Mouse (Mus musculus) embryonic stem cell, embryonic (primary cell): Measurements from ENCODE around the gene Egf.
"Not testable (repeated sequence)": the region's sequence is repeated elsewhere in the genome, so short reads cannot be mapped to it uniquely, and the experiment has no call there.

Experiments
- CTCF ChIA-PET, 4 experiments: fragments of 300-600 bp in 2 of 4; fragments of 350-600 bp in 2 of 4; sonication (Branson Sonifier 250); formaldehyde crosslinking; loops; one replicate each; lab custom pipeline; 2022; ENCODE audit warnings: inconsistent platforms in 2 of 4; lab: Charles Lee
- POLR2A ChIA-PET, 4 experiments: fragments of 300-600 bp in 2 of 4; fragments of 350-600 bp in 2 of 4; sonication (Branson Sonifier 250); formaldehyde crosslinking; loops; one replicate each; lab custom pipeline; 2022; ENCODE audit warnings: antibody characterized with exemption in 4 of 4, inconsistent platforms in 1 of 4; lab: Charles Lee

Gene Egf

DNA sequence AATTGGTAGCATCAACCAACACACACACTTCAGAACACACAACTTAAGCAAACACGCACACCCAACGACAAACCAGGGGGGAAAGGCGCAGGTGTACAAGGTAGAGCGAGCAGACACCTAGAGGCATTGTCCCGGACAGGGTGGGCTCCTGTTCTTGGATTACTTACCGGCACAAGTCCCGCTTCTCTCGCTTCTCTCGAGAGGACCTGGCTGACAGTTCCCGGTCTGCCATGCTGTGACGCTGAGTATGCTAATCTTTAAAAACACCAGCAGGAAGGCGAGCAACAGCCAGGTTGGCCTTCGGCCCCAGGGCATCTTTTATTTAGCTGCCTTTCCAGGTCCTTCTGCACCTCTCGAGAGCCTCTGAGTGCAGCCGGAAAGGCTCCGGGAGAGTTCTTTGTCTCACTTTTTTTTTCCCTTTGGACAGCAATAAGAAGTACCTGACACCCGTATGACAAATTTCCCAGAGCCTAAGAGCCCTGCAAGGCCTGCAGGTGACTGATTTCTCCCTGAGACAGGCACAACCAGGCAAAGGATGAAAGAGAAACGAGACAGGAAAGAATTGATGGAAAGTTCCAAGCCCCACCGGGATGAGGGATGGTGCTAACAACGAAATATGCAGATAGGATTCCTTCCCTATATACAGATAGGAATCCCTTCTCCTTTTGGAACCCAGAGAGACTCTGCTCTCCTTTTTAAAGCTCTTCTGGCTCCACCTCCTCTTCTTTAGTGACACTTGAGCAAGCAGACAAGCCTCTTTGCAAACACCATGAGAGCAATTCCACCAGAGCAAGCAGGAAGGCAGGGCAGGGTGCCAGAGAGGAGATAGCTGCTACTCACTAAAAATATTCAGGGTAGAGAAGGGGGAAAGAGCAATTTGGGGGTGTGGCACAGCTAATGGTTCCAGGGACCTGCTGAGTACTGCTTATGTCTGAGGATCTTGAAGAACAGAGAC is at the start of gene Egf:
Gene Egf (minus strand): TSS at position 667 of the 955 bp plus-strand sequence.
- POLR2A ChIA-PET: interaction anchor here in 1 of 4 experiments (0.6 to 1.4 kb wide), 3 partner anchors 8 to 1795 kb away, joined by 3 read pairs; no protein-coding TSS in a partner anchor
- CTCF ChIA-PET: interaction anchor here in 3 of 4 experiments (0.6 to 2.0 kb wide), 4 partner anchors 10 to 1591 kb away, joined by 4 to 6 read pairs (median 5); no protein-coding TSS in a partner anchor

DNA sequence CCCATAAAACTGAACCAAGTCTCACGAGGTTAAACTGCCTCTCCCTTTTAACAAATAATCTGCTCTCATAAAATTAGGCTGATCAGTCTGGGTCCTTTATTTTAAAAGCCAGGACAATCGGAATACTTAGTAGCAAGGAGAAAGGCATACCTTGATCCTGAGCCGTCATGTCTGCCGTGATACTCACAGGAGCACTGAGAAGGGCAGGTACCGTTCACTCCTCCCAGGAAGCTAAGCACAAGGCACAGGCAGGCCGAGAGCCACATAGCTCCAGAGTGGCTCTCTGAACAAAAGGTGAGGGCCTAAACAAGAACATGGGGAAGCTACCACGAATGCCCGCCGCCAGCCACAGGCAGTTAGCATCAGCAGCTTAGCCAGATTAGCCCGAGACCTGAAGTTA is 48.6 kb upstream of the Egf start, which contains the start of gene Lrit3:
Gene Lrit3 (minus strand): TSS at position 266 of the 400 bp plus-strand sequence.
- ChIA-PET CTCF (interaction anchor here in 1 of 4 experiments (0.9 to 1.1 kb wide), 2 partner anchors 19 to 893 kb away, joined by 3 to 4 read pairs; no protein-coding TSS in a partner anchor), POLR2A (no interaction called here)

DNA sequence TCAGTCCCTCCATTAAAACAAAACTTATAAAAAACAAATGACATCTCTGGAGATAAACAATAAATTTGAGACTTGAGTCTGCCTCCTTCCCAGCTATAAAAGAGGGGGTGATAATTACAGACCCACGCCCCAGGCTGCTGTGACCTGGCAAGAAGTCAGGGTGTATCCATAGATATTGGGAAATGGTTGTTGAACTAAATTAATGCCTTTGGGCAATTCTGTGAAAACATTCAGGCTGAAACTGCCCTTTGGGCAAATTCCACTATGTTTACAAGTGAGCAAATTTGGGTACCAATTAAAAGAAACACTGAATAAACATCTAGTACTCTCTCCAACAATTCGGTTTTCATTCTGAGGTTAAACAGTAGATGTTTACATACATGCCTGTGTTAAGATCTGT is 43.9 kb upstream of the Egf start:
- CTCF ChIA-PET: no interaction called here
- POLR2A ChIA-PET: no interaction called here

DNA sequence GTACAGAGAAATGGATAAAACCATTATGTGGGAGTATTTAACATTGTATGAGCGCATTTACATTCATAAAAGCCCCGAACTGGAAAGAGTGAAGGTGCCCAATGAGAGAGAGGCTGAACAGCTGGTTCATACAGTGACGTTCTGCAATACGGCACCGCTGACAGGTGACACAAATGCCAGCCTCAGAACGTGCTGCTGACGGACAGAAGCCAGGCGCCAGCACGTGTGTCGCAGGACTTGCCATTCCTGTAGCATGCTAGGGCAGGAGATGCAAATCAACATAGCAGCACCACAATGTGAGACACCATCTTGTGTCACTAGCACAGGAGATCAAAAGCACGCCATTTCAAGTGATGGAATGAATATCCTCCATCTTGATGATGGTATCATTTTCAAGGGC is 43.4 kb upstream of the Egf start:
- CTCF ChIA-PET: no interaction called here
- POLR2A ChIA-PET: no interaction called here

DNA sequence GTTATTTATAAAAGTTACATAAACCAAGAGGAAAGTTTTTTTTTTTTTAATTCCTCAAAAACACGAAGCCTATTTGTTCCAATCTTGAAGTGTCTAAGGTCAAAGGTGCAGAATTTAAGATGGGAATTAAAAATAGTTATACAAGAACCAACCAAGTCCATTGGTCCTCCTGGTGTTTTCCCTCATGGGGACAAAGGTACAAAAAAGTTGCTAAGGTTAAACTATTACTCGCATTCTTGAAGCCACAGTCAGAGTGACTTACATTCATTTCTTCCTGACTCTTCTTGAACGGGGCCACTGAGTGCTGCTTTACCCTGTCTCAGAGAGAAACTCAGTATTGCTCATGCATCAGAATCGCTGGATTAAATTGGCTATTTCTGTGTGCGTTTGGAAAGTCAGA is 42.2 kb upstream of the Egf start:
- ChIA-PET CTCF (interaction anchor here in 1 of 4 experiments (0.5 kb wide), 1 partner anchor 240 kb away, joined by 5 read pairs; no protein-coding TSS in a partner anchor), POLR2A (interaction anchor here in 1 of 4 experiments (1.0 kb wide), 1 partner anchor 23 kb away, joined by 3 read pairs; no protein-coding TSS in a partner anchor)

DNA sequence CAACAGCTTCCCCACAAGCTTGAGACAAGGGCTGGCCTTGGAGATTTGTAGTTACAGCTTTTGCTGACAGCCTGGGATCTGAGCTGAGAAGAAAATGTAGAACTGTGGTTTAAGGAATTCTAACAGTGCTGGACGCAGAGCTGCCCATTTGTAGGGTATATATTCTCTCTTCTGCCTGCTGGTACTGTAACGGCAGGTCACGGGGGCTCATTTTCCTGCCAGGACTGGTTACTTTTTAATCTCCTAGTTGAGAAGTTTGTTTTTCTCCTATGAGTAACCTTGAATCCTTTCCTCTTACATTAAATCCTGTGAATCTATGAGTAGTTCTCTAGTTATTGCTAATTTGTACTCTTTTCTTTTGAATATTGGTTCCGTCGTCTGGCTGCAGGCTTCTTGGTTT is 38.7 kb upstream of the Egf start:
- POLR2A ChIA-PET: no interaction called here
- CTCF ChIA-PET: no interaction called here

DNA sequence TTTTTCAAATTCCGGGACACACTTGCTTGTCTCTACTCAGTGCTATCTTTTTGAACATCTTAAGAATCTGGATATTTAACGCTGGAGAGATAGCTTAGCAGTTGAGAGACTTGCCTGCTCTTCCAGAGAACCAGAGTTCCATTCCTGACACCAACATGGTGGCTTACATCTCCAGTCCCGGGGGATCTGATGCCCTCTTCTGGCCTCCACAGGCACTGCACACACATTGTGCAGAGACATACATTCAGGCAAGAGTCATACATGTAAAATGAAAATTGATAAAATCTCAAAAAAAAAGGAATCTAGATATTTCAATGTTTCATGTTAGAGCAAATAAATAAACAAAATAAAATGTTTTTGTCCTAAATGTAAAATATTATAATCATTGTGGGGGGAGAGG is 27.6 kb upstream of the Egf start:
- ChIA-PET CTCF (interaction anchor here in 1 of 4 experiments (1.2 kb wide), 1 partner anchor 10 kb away, joined by 4 read pairs; no protein-coding TSS in a partner anchor), POLR2A (no interaction called here)

DNA sequence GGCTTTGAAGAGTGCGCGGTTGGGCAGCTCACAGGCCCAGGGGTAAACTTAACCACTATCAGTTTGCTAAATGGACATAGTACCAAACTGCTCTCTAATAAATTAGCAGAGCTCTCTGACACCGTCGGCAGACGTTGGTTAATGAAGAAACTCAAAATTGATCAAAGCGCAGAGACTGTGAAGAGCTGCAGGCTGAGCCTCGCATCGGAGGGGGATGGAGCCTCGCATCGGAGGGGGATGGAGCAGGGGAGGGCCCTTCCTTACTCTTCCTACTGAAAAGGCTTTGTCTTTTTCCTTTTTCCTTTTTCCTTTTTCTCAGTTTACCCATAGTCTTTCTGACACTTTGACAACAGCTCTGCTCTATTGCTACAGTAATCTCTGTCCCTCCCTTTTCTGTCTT is 26.3 kb upstream of the Egf start:
- POLR2A ChIA-PET: interaction anchor here in 1 of 4 experiments (0.5 kb wide), 1 partner anchor 50 kb away, joined by 4 read pairs; the partner anchor contains the start of gene Gar1
- CTCF ChIA-PET: interaction anchor here in 2 of 4 experiments (1.1 to 1.4 kb wide), 4 partner anchors 11 to 42 kb away, joined by 3 to 4 read pairs (median 4); no protein-coding TSS in a partner anchor

DNA sequence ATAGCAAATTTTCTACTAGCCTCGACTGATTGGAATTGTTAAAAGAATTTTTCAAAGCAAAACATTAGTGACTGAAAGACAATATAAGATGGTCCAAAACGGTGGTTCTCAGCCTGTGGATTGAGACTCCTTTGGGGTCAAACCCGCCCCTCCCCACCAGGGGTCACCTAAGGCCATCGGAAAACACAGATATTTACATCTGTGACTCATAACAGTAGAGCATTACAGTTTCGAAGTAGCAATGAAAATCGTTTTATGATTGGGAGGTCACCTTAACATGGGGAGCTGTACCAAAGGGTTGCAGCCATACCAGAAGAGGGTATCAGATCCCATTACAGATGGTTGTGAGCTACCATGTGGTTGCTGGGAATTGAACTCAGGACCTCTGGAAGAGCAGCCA is 16.1 kb upstream of the Egf start:
- CTCF ChIA-PET: no interaction called here
- POLR2A ChIA-PET: interaction anchor here in 1 of 4 experiments (0.6 kb wide), 1 partner anchor 853 kb away, joined by 7 read pairs; no protein-coding TSS in a partner anchor

DNA sequence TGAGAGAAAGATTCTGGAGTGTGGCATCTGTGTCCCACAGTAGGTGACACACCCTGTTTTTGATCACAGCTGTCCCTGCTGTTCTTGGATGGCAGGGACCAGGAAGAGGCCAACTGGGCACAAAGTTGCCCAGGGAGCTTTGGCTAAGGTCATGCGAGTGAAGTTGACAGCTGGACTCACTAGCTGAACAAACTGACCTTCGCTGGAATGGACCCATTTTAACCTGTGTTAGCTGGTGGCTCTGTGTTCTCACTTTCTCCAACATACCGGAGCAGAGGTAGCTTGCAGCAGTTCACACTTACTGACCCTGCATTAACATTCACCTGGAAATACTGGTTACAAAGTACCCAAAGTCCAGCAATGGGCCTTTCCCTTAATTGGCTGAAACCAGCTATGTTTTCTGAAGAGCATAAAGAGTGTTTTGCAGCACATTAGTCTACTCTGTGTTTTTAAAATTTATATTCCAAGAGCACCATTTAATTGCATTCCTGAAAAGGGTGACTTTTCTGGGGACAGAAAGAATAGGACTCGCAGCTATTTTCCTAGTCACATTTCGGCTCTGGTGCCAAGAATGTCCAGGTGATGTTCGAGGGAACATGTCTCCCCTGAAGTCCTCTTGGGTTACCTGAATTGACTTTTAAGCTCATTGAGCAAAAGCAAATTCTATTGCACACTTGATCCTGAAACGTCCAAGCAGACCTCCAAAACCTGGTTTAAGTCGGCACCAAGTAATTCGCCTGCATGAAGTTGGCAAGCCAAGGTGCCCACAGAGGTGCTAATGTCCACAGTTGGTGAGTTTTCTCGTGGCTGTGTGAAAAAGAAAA is 12.1 kb upstream of the Egf start:
- ChIA-PET CTCF (interaction anchor here in 1 of 4 experiments (0.5 kb wide), 1 partner anchor 11 kb away, joined by 3 read pairs; no protein-coding TSS in a partner anchor), POLR2A (interaction anchor here in 1 of 4 experiments (0.6 kb wide), 1 partner anchor 169 kb away, joined by 5 read pairs; no protein-coding TSS in a partner anchor)

DNA sequence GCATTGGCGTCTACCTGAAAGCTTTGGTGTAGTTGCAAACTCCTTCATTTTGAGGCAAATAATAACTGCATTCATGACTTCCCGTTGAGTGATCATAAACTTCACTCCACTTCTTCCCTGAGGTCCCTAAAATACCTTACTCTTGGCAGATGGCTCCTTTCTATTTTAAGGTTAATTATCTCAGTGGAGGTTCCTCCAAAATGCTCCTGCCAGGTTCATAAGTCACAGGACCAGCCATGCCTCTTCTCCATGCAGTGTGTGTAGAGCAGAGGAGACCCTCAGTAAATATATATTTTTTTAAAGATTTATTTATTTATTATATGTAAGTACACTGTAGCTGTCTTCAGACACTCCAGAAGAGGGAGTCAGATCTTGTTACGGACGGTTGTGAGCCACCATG is 11.0 kb upstream of the Egf start:
- ChIA-PET POLR2A (no interaction called here), CTCF (no interaction called here)

DNA sequence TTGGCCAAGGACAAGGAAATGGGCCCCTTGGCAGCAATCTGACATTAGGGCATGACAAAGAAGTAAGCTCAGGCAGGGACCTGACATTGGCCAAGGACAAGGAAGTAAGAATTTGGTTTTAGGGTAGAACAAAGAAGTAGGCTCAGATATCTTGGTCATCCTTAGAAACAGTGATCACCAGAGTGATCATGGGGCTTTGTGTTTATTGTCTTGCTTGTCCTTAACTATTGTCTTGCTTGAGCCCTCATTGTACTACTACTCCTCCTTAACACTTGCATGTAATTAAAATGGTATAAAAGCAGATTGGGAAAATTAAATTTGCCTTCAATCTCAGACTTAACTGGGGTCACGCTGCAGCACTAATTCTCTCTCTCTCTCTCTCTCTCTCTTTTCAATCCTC is 2.5 kb upstream of the Egf start:
- CTCF ChIA-PET: not testable (repeated sequence)
- POLR2A ChIA-PET: interaction anchor here in 1 of 4 experiments (1.4 kb wide), 1 partner anchor 33 kb away, joined by 4 read pairs; no protein-coding TSS in a partner anchor

DNA sequence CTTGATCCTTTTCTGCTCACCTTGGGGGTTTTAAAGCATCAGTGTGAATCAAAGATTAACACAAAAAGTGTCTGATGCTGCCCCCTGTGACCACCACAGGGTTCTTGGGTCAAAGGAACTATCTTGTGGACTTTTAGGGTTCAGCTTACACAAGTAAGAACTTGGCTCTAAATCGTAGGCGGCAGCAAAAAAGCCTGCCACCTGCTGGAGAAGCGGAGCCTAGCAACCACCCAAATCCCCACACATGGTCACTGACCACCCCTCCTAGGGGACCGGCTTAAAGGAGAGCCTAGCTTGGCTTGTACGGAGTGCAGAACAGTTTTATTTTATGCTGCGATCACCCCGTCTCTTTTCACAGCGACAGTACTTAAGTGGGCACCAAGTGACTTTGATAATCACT is 10.3 kb downstream of the Egf start:
- ChIA-PET POLR2A (interaction anchor here in 2 of 4 experiments (0.5 to 1.6 kb wide), 3 partner anchors 11 to 403 kb away, joined by 3 to 7 read pairs (median 6); no protein-coding TSS in a partner anchor), CTCF (interaction anchor here (0.5 to 1.8 kb wide), 18 partner anchors 9 to 1559 kb away, joined by 3 to 6 read pairs (median 4); partner anchors contain the start of gene Egf (in 2 of the 4))

DNA sequence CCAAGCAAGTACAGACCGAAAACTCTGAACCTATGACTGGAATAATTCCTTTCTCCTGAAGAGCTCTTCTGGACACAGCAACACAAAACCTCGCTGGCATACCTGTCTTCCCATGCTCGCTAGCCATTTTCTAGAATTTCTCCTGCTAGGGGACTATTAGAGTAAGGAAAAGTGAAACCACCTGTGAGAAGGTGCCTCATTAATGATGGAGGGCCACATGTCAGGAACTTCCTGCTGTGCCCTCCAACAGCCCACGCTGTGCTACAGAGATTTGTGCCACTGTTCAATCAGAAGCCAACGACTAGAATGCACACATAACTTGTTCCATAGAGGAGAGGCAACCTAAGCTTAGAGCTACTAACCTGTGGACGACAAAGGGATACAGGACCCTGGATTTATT is 12.3 kb downstream of the Egf start:
- CTCF ChIA-PET: no interaction called here
- POLR2A ChIA-PET: no interaction called here

DNA sequence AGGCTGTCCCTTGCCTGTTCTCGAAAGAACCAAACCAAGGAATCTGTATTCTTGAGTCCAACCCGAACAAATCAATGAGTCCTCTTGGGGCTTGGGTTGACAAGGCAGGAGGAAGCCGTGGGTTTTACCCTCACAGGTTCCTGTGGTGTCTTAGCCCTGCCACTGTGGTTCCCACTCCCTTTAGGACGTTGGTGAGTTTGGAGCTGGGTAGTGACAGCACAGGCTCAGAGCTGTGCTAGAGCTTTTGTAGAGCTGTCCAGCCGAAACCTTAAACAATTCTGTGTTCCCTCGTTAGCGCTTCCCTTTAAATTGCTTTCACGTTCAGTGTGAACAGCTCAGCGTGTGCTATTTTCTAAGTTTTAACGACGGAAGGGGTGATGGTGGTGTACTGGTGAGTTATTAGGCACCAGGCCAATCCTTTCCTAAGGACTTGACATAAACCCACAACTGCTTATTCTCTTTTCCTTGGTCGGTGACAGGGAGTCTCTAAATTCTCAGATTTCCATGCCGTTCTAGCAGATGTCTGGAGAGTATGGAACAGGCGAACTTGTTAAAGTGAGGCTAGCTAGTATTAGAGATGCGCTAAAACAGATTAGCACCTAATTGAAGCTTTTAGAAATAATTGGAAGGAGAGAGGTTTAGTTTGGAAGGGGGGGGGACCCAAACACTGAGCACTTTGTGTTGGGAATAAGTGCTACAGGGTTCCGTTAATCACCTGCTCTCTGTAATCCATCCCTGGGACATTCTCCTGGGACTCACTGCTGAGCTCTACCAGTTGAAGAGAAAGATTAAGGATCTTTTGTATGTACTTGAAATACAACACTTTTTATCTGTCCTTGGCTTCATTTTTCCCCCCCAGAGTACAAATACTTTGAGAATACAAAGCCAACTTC is 16.6 kb downstream of the Egf start:
- ChIA-PET POLR2A (no interaction called here), CTCF (interaction anchor here in 2 of 4 experiments (1.0 kb wide), 2 partner anchors 8 to 10 kb away, joined by 3 to 4 read pairs; no protein-coding TSS in a partner anchor)

DNA sequence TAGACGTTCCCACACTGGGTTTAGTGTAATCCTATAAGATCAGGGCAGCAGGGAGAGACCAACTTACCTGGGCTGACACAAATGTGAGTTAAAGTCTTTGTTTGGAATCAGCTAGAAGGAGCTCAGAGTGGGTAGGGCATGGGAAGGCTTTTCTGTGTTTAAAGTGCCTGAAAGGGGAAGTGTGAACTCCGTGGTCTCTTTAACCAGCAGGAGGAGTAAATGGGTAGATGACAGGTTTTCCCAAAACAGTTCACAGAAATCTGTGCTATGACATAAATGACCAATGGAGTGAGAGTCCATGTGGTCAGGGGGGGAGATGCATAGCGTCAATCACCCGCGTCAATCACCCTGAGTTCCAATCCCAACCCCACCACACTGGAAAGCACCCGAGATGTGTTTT is 23.5 kb downstream of the Egf start:
- ChIA-PET CTCF (interaction anchor here in 1 of 4 experiments (2.0 kb wide), 1 partner anchor 13 kb away, joined by 6 read pairs; no protein-coding TSS in a partner anchor), POLR2A (no interaction called here)

DNA sequence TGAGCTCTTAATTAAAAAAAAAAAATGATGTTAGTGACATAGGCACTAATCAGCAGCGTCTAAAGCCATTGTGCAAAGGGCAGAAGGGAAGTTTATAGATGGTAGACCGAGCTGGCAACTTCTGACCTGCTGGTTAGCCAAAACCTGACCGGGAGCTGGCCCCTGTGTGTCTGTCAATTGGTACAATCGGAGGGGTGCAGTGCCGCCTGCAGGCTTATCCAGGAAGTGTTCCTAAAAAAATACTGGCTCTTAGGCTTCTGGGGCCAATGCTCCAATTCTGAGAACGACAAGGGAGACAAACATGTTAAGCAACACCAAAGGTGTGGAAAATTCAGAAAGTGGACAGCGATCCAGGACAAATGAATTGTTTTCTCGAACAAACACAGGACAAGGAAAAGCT is 24.7 kb downstream of the Egf start:
- ChIA-PET POLR2A (interaction anchor here in 2 of 4 experiments (0.7 to 1.1 kb wide), 3 partner anchors 14 to 422 kb away, joined by 3 to 6 read pairs (median 3); no protein-coding TSS in a partner anchor), CTCF (interaction anchor here (0.6 to 2.0 kb wide), 13 partner anchors 8 to 474 kb away, joined by 3 to 6 read pairs (median 4); no protein-coding TSS in a partner anchor)
